Mouse (Mus musculus) brown adipose tissue, adult 24 weeks (tissue): ENCODE data around the gene Hjurp. TPM values are rescaled to one million over a fixed set of nuclear protein-coding genes. Genes with fewer than 3 reads are reported as not detected.

ENCODE experiments used
- polyA plus RNA-seq: library from polyadenylated mRNA; stranded (reverse); fragments of >200 nt; gene quantifications from 2 replicates; pipeline ENCODE4 v1.2.4, GENCODE M21; 2012; ENCODE audit not compliant: missing spikeins, insufficient read depth, insufficient read length

The Hjurp gene
- polyA plus RNA-seq, 1 experiment = 10.3 TPM

Other genes with a start within 250 kb of the Hjurp start
- not detected in 2 replicates for gene Ugt1a10, start 222.2 kb downstream of the Hjurp start, polyA plus RNA-seq
- not detected in 2 replicates for gene Ugt1a9, start 206.8 kb downstream of the Hjurp start, polyA plus RNA-seq
- not detected in 2 replicates for gene Ugt1a8, start 189.8 kb downstream of the Hjurp start, polyA plus RNA-seq
- 1.5 and 2.2 TPM in 2 replicates for gene Ugt1a7c, start 182.6 kb downstream of the Hjurp start, polyA plus RNA-seq
- 5.0 and 5.9 TPM in 2 replicates for gene Ugt1a6b, start 174.4 kb downstream of the Hjurp start, polyA plus RNA-seq
- 5.6 and 6.1 TPM in 2 replicates for gene Ugt1a6a, start 142.8 kb downstream of the Hjurp start, polyA plus RNA-seq
- 1.5 TPM in 1 of 2 replicates, not detected in the other for gene Ugt1a5, start 111.6 kb downstream of the Hjurp start, polyA plus RNA-seq
- gene Ugt1a2, start 77.0 kb downstream of the Hjurp start, polyA plus RNA-seq = not detected in 2 replicates
- 4.3 and 5.0 TPM in 2 replicates for gene Dnajb3, start 71.9 kb downstream of the Hjurp start, polyA plus RNA-seq
- gene Ugt1a1, start 65.7 kb downstream of the Hjurp start, polyA plus RNA-seq = 0.95 TPM in 1 of 2 replicates, not detected in the other
- not detected in 2 replicates for gene Mroh2a, start 50.6 kb downstream of the Hjurp start, polyA plus RNA-seq
- gene Trpm8, start within 50 bp of the Hjurp start, polyA plus RNA-seq = not detected in 2 replicates
- gene Spp2, start 129.3 kb upstream of the Hjurp start, polyA plus RNA-seq = not detected in 2 replicates
- gene Glrp1, start 232.4 kb upstream of the Hjurp start, polyA plus RNA-seq = not detected in 2 replicates